Mouse (Mus musculus) urinary bladder, postnatal 25 days (tissue): ENCODE measurements around the gene Clk1.

Experiments
- DNase-seq: peaks from one replicate; pipeline ENCODE4 v3.0.0; 2022; ENCODE audit warnings: low spot score

The Clk1 gene

DNA sequence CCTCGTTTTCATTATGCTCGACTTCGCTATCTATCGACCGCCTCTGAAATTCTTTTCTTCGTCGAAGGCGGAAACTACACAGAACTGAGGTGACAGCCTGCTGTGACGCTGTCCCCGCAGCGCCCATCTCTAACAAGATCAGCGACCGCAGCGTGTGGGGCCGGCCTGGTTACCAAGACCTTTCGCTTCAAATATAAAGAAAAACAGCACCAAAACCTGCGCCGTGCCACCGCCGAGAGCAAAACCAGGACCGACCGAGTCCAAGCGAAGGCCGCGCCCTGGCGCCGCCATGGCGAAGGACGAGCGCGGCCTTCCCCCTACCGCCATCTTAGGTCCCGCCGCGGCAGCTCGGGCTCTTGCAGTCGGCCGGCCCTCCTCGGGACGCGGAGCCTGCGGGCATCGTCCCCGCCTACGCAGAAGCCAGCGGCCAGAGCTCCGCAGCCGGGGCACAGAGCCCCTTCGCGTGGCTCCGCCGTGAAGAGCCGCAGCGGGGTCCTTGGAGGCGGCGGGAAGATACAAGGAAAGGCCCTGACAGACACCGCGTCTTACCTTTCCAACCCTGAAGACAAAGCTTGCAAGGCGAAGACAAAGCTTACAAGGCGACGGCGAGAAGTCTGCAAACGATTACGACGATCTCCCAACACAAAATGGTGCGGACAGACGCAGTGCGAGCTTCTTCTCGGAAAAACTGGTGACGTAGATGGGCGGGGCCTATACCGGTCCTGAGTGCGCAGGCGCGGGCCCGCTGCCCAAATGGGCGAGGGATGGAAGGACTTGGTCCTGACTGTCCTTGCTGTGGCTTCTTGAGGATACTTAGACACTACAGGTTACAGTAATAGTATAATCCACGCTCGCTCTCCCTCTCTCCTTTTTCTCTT lies at the start of gene Clk1:
TSS of gene Clk1 (minus strand) at position 696 of the 878 bp plus-strand sequence.
- peak; percentile 98 for DNase-seq

- DNase-seq: no peak
These were observed 41.7 kb upstream of the Clk1 start for GRCm38 (mm10) chr1:58465561-58465960.

DNA sequence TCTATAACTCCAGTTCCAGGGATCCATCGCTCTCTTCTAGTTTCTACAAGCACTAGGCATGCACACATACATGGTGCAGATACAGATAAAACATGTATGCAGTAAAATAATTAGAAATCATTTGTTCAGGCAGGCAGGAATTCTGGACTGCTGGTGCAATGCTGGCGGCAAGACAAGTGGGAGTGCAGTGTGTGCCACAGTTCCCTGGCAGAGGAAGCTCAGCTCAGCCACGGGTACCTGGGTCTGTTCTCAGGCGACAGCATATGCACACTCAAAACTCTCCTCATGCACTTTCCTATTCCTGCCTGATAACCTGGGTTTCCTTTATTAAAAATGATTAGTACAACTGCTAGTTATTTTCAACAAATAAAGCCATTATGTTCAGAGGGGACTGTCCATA lies 41.2 kb upstream of the Clk1 start:
- DNase-seq: no peak

DNA sequence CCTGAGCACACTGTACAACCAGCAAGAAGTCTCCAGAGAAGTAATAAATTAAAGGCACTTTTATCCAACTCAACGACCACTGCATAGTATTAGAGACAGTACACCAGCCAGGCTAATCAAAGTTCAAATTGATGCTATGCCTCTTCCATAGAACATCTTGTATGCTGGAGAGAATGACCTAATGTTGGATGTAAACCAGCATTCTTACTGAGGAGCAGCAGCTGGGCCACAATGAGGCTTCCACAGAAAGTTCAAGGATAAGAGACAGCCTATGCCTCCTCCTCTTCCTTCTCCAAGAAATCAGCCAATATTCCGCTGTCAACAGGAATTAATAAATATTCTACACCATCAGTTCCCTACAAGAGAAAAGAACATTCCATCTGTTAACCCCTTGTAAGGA lies 40.1 kb upstream of the Clk1 start:
- DNase-seq: no peak

- DNase-seq: no peak
These were observed 36.7 kb upstream of the Clk1 start for GRCm38 (mm10) chr1:58460566-58460965.

- no peak for DNase-seq
These were observed 35.0 kb upstream of the Clk1 start for GRCm38 (mm10) chr1:58458867-58459266.

GRCm38 (mm10) chr1:58458175-58458574 lies 34.3 kb upstream of the Clk1 start:
- no peak for DNase-seq

DNA sequence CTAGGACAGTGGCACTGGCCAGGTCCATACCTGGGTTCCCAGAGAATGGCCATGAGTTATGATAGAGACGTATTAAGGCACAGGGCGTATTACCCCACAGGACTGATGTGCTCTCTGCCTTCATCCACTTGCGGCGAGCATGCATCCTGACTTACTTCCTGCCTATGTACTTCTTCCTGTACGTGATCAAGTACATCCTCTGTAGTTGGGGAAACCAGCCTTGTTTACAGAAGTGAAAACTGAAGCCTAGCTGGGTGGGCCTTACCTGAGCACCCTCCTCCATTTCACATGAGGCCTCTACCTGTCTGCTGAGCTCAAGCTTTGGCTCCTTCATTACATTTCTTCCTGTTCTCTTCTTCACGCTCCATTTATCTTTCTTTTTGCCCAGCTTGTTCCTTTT lies 30.4 kb upstream of the Clk1 start:
- no peak for DNase-seq

DNA sequence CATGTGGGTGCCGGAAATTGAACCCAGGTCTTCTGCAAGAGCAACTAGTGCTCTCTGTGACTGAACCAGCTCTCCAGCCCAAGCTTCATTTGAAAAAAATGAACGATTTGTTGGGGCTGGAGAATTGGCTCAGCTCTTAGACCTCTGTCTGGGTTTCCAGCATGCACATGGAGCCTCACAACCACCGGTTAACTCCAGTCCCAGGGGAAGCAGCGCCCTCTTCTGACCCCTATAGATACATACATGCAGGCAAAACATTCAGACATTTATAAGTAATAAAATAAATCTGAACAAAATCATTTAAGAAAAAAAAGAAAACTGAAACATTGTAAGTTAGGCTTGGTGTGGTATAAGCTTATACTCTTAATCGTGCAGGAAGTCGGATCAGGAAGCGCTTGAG lies 24.5 kb upstream of the Clk1 start:
- DNase-seq: no peak

DNA sequence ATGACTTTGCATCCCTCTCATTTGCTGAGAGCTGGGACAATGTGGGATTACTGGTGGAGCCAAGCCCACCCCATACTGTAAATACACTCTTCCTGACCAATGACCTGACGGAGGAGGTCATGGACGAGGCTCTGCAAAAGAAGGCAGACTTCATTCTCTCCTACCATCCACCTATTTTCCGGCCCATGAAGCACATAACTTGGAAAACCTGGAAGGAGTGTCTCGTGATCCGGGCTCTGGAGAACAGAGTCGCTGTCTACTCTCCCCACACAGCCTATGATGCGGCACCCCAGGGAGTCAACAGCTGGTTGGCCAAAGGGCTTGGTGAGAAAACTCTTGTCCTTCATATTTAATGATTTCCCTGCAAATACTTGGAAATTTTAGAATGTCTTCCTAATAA lies 23.9 kb upstream of the Clk1 start:
- no peak for DNase-seq

DNA sequence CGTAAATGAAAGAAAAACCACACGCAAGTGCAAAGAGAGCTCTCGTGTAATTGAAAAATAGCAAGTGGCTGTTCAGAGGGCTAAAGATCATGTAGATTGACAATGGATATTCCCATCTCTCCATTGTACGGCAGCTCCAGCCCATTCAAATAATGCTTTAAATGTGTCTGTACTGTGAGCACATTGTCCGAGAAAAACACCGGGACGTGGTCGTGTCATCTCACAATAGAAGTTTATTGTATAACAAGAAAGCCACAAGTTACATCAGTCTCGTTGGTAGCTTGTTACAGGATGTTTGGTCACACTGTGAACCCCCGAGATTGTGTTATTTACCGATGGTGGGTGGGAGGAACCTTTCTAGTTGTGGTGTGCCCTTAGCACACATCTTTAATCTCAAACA lies 22.0 kb upstream of the Clk1 start:
- no peak for DNase-seq

DNA sequence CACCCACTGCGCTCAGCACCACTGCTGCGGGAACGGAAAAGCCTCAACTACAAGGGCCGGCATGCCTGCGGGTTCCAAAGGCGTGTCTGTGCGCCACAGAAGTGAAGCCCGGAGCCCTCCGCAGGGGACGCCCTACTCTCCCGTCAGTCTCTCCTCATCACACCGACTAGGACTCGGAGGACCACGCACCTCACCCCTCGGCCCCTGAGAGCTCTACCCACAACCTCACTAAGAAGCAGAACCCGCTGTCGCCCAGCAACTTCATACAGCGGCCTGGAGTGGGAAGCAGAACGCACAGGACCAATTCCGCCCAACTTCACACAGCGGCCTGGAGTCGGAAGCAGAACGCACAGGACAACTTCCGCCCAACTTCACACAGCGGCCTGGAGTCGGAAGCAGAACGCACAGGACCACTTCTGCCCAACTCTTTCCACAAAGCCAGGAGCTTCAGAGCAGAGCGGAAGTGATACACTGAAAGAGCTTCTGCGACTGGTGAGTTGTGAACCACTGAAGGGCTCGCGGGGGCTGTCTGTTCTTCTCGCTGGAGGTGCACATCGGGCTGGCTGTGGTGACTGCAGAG lies 21.4 kb upstream of the Clk1 start, which contains the start of the genes Nif3l1 and Ppil3:
TSS of gene Nif3l1 (plus strand) at position 9 of the 580 bp plus-strand sequence.
TSS of gene Ppil3 (minus strand) at position 344 of the 580 bp plus-strand sequence.
- DNase-seq: peak; percentile 62

DNA sequence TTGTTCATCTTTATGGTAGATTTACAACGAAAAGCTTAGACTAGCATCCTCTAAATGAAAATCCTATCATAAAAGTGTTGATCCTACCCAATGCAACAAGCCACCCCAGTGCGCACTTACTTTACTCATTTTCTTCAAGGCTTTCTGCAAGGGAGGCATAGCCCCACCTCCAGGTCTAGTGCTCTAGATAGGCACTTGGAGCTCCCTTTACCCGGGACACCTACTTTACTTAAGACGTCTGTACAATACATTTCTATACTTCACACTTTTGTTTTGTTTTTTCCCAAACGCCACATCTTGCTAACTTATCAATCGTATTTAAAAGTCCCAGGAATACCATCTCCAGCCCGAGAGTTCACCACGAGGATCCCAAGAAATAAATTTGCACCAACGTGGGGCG lies 20.8 kb upstream of the Clk1 start:
- DNase-seq: no peak

DNA sequence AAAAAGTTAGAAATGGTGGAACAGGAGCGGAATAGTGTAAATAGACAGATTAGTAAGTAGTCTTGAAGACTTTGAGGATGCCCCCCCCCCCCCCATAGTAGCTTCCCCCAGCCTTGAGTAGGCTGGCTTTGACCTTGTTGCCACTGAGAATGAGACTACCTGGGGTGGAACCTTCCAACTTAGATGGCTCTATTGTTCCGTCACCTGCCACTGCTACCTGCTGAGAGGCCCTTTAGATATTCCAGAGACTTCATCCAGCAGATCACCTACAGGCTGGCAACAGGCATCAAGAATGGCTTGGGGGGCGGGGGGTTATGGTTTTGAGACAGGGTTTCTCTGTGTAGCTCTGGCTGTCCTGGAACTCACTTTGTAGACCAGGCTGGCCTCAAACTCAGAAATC lies 685 bp upstream of the Clk1 start:
- DNase-seq: no peak

DNA sequence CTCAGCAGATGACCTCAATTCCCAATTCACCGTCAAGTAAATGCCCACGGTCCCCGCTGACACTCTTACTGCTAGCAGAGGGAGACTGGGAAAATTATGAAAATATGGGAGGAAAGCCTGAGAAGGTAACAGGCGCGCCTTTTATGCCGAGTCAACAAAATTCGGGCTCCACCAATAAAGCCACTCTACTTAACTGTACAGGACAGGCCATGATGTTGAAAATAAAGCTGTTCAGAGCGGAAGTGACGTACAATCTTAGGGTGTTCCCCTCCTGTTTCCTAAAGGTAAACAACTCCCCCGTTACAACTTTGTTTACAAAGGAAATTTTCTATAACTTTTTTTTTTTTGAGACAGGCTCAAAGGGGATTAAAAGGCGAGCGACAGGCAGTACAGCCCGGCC lies 987 bp downstream of the Clk1 start:
- DNase-seq: peak; percentile 15

DNA sequence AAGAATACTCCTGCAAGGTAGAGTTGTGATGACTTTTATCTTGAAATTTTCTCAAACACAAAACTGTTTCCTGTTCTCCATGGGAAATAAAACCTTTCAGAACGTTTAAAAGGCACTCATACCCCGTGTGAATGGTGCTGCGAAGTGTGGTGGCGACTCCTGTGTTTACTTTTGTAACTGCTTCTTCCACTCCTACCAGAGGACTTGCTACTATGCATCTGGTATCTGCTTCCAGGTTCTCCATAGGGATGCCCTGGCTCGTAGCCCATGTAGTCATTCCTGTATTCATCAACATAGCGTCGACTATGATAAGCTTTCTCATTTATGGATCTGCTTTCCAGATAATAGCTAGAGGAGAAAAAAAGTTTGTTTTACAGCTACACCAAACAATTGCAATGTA lies 2.9 kb downstream of the Clk1 start:
- DNase-seq: no peak

GRCm38 (mm10) chr1:58420032-58420431 lies 3.8 kb downstream of the Clk1 start:
- no peak for DNase-seq

GRCm38 (mm10) chr1:58416048-58416447 lies 7.8 kb downstream of the Clk1 start:
- DNase-seq: no peak

- DNase-seq: no peak
These were observed 8.4 kb downstream of the Clk1 start for GRCm38 (mm10) chr1:58415442-58415841.

DNA sequence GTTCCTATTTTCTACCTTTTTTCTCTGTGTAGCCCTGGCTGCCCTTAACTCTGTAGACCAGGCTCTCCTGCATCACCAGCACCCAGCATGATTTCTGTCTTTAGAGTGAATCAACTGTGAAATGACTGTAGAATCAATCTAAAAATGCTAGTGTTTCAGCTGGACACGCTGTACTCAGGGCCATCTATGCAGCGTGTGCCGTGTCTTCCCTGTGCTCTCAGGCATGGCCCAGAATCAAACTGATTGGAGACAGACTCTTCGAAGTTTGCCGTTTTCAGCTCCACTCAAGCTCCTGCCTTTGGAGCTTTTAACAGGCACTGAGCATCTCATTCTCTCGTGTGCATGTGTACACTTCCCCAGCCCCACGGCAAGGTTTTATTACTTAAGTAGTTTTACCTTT lies 13.1 kb downstream of the Clk1 start:
- DNase-seq: no peak

- no peak for DNase-seq
These were observed 13.7 kb downstream of the Clk1 start for GRCm38 (mm10) chr1:58410198-58410588.

DNA sequence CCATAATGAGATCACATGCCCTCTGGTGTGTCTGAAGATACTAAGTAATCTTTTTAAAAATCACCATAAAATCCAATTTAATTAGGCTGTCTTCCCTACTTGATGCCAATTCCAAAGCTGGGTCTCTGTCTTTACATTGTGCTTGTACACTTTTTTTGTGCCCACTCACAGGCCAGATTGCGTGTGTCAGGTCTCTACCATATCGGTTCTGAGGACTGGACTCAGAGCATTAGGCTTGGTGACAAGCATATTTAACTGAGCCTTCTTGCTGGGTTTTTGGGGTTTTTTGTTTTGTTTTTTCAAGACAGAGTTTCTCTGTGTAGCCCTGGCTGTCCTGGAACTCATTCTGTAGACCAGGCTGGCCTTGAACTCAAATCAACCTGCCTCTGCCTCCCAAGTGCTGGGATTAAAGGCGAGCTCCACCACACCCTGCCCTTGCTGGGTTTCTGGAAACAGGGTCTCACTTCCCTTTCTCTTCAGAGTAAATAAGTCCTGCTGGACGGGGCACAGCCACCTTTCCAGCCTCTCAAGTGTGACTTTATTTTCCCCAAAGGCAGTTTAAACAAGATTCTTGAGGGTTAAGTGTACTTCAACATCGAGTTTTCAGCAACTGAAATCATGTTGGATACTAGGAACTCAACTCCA lies 14.2 kb downstream of the Clk1 start:
- no peak for DNase-seq

DNA sequence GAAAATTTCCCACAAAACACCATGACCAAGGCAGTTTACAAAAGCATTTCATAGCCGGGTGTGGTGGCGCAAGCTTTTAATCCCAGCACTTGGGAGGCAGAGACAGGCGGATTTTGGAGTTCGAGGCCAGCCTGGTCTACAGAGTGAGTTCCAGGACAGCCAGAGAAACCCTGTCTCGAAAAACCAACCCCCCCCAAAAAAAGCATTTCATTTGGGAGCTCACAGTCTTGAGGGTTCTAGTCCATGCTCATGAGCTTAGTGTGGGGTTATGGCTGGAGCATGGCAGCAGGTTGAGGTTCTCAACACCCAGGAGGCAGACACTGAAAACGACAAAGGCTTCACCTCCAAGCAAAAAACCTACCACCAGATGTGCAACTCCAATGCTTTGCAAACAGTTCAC lies 15.7 kb downstream of the Clk1 start:
- no peak for DNase-seq
